Mouse (Mus musculus) heart, postnatal 25 days (tissue): ENCODE data around the gene Zfp384. TPM values are rescaled to one million over a fixed set of nuclear protein-coding genes. Genes with fewer than 3 reads are reported as not detected.

Source experiments
- DNase-seq: peaks from one replicate; pipeline ENCODE4 v3.0.0; 2022; ENCODE audit warnings: low spot score
- intact Hi-C: fragments of 180-260 bp; cut with DNase I; formaldehyde crosslinking; loops from one replicate; pipeline ENCODE4 v1.15.1; 2025
- total RNA-seq, 2 experiments: library from RNA; stranded (reverse); gene quantifications; 2 replicates each; pipeline ENCODE4 v1.2.3; 2021

Gene Zfp384
- total RNA-seq, 2 experiments from 2014 or later = 19.2 to 22.0 TPM

DNA sequence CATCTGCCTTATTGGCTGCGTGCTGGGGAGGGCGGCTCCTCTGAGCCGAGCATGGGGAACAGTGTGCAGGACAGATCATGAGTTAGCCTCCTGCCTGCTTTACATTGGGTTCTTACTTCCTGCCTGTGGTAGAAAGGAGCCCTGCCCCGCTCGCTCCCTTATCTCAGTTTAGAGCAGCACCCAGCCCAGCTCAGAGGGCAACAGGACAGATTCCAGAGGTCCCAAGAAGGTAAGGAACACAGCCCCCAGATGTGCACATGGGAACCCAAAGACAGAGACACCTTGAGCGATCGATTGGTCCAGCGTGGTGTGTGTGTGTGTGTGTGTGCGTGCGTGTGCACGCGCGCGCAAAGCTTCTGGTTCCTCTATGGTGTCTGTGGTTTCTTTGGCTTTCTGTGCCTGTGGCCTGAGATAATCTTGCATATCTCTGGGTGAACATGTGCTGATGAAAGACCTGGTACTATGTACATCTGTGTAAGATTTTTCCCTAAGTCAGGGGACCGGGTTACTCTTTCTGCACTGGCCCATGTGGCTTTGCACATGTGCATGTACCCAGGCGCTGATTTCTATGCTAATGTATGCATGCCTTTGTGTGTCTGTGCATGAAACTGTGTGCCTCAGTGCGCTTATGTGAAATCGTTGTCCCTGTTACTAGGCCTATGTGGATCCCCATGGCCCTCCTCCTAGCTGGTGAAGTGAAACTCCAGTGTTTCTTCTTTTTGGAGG, 62.4 kb downstream of the Zfp384 start:
- DNase-seq = no peak
- intact Hi-C loops = no loop called here

DNA sequence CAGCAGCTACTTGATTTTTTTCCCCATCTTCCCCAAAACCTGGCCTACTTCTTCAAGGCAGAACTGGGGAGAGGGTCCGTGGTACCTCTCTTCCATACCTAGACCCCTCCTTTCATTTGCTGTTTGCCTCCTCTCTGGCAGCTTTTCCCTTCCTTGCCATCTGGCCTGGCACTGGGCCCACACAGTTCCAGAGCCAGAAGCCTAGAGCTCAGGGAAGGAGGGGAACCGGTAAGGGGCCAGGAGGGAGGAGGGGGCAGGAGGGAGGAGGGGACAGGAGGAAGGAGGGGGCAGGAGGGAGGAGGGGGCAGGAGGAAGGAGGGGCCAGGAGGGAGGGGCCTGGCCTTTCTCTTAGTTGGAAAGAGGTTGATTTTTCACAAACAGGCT, 62.9 kb downstream of the Zfp384 start:
- DNase-seq = no peak

DNA sequence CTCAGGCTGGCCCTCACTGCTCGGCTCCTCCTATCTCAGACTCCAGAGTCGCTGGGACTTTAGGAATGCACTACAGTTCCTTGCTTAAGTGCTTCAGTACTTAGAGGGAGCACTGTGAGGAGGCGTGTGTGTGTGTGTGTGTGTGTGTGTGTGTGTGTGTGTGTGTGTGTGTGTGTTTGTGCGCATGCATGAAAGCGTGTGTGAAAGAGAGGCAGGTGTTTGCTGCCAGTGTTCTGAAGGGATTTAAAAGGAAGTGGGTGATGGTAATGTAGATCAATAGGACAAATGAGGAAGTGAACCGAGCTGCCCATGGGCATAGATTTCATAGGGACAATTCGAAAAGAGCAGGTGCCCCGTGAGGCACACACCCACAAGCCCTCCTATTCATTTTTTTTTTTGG, 64.9 kb downstream of the Zfp384 start:
- no peak for DNase-seq
- intact Hi-C loops = no loop called here

More for the DNA sequence above, 62.9 kb downstream of the Zfp384 start:
- intact Hi-C loops = no loop called here

DNA sequence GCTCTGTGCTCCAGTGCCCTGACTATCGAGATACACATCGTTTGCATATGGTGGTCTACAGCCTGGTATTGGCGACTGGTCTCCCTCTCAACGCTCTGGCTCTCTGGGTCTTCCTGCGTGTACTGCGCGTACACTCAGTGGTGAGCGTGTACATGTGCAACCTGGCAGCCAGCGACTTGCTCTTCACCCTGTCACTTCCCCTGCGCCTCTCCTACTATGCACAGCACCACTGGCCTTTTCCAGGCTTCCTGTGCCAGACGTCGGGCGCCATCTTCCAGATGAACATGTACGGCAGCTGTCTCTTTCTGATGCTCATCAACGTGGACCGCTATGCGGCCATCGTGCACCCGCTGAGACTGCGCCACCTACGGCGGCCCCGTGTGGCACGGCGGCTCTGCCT, 72.4 kb downstream of the Zfp384 start:
- intact Hi-C loops = loop anchor here (5.0 to 10.0 kb wide), 3 partner anchors 77 to 234 kb away; partner anchors contain the start of gene Zfp384
- DNase-seq = no peak

DNA sequence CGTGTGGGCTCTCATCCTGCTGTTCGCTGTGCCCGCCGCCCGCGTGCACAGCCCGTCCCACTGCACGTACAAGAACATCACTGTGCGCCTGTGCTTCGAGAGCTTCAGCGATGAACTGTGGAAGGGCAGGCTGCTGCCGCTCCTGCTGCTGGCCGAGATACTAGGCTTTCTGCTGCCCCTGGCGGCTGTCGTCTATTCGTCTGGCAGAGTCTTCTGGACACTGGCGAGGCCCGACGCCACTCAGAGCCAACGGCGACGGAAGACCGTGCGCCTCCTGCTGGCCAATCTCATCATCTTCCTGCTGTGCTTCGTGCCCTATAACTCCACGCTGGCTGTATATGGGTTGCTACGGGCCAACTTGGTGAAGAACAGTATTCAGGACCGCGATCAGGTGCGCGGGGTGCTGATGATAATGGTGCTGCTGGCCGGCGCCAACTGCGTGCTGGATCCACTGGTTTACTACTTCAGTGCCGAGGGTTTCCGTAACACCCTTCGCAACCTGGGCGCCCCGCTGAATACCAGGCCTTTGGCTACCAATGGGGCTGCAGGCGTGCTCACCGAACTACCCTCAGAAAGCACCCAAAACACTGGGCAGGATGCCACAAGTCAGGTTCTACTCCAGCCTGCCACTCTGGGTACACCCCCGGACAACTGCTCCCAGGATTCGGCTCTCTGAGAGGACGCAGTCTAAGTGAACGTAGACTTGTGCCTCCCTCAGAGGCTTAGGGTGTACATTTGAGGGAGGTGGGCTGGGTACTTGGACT, 73.0 kb downstream of the Zfp384 start:
- DNase-seq = peak; percentile 82

DNA sequence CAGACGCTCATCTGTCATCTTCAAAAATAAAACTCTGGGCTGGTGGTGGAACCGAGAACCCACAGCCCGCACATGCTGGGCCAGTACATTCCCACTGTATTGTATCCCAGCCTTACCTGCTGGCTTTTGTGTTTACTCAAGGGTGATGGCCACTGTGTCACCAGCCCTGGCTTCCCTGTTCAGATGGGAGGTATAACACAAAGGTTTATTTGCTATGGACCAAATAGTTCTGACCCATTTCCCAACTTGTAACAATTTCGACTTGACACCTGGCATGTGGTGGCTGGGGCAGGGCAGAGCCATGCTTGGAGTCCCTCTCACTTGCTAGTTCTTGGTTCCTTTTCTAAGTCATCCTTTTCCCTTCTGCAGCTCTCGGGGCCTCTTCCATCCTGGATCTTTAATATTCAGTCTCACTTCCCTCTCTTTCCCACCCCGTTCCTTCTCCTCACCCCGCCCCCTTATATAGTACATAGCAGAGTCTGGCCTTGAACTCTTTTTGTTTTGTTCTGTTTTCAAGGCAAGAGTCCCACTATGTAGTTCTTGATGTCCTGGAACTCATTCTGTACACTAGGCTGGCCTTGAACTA, 73.9 kb downstream of the Zfp384 start:
- intact Hi-C loops = loop anchor here (1.0 to 10.0 kb wide), 4 partner anchors 36 to 236 kb away; partner anchors contain the start of gene Zfp384
- no peak for DNase-seq

More for the DNA sequence above, 73.0 kb downstream of the Zfp384 start:
- intact Hi-C loops = loop anchor here (5.0 to 10.0 kb wide), 3 partner anchors 77 to 235 kb away; partner anchors contain the start of gene Zfp384

DNA sequence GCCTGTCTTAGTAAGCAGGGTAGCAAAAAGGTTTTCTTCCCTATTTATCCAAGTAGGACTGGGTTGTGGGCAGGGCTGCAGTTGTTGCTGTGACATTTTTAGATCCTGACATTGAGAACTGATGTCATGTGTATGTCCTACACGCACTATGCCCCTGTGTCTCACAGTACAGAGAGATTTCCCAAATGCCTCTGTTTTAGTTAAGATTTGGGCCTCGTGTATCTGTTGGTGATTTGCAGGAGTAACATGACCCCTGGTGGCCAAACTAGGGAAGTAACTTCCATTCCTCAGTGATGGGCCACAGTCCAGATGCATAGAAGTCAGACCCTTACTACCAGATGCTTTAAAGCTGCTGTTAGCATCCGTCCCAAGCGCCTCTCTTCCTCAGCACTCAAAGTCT, 75.5 kb downstream of the Zfp384 start:
- intact Hi-C loops = loop anchor here (1.0 to 10.0 kb wide), 4 partner anchors 80 to 237 kb away; partner anchors contain the start of gene Zfp384
- DNase-seq = no peak

Other genes starting within 250 kb of the Zfp384 start
- 1 to 10 TPM; 1.9 to 3.3 TPM for gene Eno2, start 239.5 kb upstream of the Zfp384 start, total RNA-seq
- not detected for gene Lrrc23, start 229.4 kb upstream of the Zfp384 start, total RNA-seq
- 1 to 10 TPM; 2.9 to 3.3 TPM for gene Spsb2, start 200.5 kb upstream of the Zfp384 start, total RNA-seq
- gene Tpi1, start 194.8 kb upstream of the Zfp384 start, total RNA-seq = 100 to 1,000 TPM; 837 to 904 TPM
- gene Usp5, start 179.7 kb upstream of the Zfp384 start, total RNA-seq = 10 to 100 TPM; 73.7 to 75.3 TPM
- gene Cdca3, start 179.6 kb upstream of the Zfp384 start, total RNA-seq = 1 to 10 TPM in 1 of 2 experiments, under 1 TPM in 1; 0.91 to 1.6 TPM
- 1 to 10 TPM; 3.0 to 3.2 TPM for gene Gnb3, start 168.9 kb upstream of the Zfp384 start, total RNA-seq
- gene P3h3, start 151.4 kb upstream of the Zfp384 start, total RNA-seq = 10 to 100 TPM; 12.3 to 13.5 TPM
- gene Gpr162, start 145.2 kb upstream of the Zfp384 start, total RNA-seq = 1 to 10 TPM in 1 of 2 experiments, under 1 TPM in 1; 0.62 to 1.0 TPM
- 1 to 10 TPM in 1 of 2 experiments, under 1 TPM in 1; 0.73 to 1.3 TPM for gene Cd4, start 120.9 kb upstream of the Zfp384 start, total RNA-seq
- gene Lag3, start 97.4 kb upstream of the Zfp384 start, total RNA-seq = under 1 TPM; 0.34 to 0.83 TPM
- 100 to 1,000 TPM; 235 to 245 TPM for gene Ptms, start 89.0 kb upstream of the Zfp384 start, total RNA-seq
- gene Mlf2, start 77.8 kb upstream of the Zfp384 start, total RNA-seq = 100 to 1,000 TPM; 205 to 207 TPM
- 10 to 100 TPM; 85.8 to 88.6 TPM for gene Cops7a, start 43.6 kb upstream of the Zfp384 start, total RNA-seq
- 1 to 10 TPM in 1 of 2 experiments, under 1 TPM in 1; 0.49 to 1.1 TPM for gene Pianp, start 12.5 kb upstream of the Zfp384 start, total RNA-seq
- 10 to 100 TPM; 35.0 to 35.6 TPM for gene Ing4, start 30.6 kb downstream of the Zfp384 start, total RNA-seq
- gene Acrbp, start 40.5 kb downstream of the Zfp384 start, total RNA-seq = 1 to 10 TPM; 2.5 to 4.1 TPM
- gene Lpar5, start 58.8 kb downstream of the Zfp384 start, total RNA-seq = not detected
- gene Chd4, start 86.8 kb downstream of the Zfp384 start, total RNA-seq = 100 to 1,000 TPM; 111 to 116 TPM
- gene Nop2, start 122.8 kb downstream of the Zfp384 start, total RNA-seq = 10 to 100 TPM; 19.4 to 20.0 TPM
- gene Iffo1, start 136.1 kb downstream of the Zfp384 start, total RNA-seq = 10 to 100 TPM in 1 of 2 experiments, 1 to 10 TPM in 1; 7.1 to 12.0 TPM
- 1,000 to 10,000 TPM; 4,843 to 4,911 TPM for gene Gapdh, start 157.3 kb downstream of the Zfp384 start, total RNA-seq
- 10 to 100 TPM; 21.9 to 26.8 TPM for gene Ncapd2, start 182.6 kb downstream of the Zfp384 start, total RNA-seq
- 100 to 1,000 TPM; 308 to 324 TPM for gene Mrpl51, start 182.7 kb downstream of the Zfp384 start, total RNA-seq
- 1 to 10 TPM; 6.2 to 6.3 TPM for gene Vamp1, start 206.4 kb downstream of the Zfp384 start, total RNA-seq
- 1 to 10 TPM; 4.1 to 5.0 TPM for gene Tapbpl, start 222.7 kb downstream of the Zfp384 start, total RNA-seq
- under 1 TPM; 0.16 to 0.36 TPM for gene Cd27, start 227.9 kb downstream of the Zfp384 start, total RNA-seq